ENCODE assay signal across 8 mouse cellular contexts in the genomic region with DNA sequence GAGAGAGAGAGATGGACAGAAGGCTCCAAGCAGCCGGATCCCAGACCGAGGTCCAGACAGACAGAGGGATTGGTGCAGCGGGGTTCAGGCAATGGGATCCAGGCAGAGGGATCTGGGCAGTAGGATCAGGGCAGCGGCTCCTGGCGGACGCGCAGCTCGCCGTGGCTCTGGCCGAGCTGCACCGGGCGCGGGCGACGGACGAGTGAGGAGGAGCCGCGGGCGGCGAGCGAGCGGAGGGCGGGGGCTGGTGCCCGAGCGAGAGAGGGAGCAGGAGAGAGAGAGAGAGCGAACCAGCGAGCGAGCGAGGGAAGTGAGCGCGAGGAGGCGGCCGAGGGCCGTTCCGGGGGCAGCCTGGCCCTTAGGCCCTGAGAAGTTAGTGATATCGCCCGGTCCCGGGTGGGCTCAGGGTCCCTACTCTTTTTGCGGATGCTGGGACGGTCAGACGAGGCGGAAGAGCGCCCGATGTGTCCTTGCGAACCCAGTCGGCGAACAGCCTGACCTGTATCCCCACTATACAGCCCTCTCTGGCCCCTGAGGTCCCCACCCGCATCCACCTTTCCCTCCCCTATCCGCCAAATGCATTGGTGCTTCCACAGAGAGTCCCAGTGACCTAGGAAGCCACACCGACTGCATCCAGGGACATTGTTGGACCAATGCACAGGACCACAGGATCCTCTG. TPM values are rescaled to one million over a fixed set of nuclear protein-coding genes. Genes with fewer than 3 reads are reported as not detected.
DNase-seq lines count a peak whose midpoint lies in the region; ATAC-seq and TF ChIP-seq lines count a peak whose summit lies in the region.

A gene (minus strand): TSS at position 193 of the 678 bp plus-strand sequence.

- 1% methylated on average over 48 of the region's 50 CpGs for WGBS in heart, embryonic 10.5 days
- WGBS in lung, embryonic 14.5 days: under 1% methylated on average over 48 of the region's 50 CpGs

- peak within 1 kb of the TSS; percentile 53 for H3K4me3 ChIP-seq in heart, embryonic 10.5 days
- H3K4me3 ChIP-seq in lung, embryonic 14.5 days (ENCODE audit: low read depth, low read length): peak within 1 kb of the TSS; percentile 31

- H3K9ac ChIP-seq in lung, embryonic 14.5 days: no peak within 1 kb of the TSS; the same call in 1 of the 2 replicates

- H3K27me3 ChIP-seq in heart, embryonic 10.5 days (ENCODE audit: insufficient read depth, poor library complexity, severe bottlenecking): peaks cover 99% of the 10 kb centered on the region
- H3K27me3 ChIP-seq in lung, embryonic 14.5 days (ENCODE audit: insufficient read depth, low read length): peaks cover 45% of the 10 kb centered on the region

- TF ChIP-seq CTCF in lung, embryonic 14.5 days (IDR thresholded peaks at IDR 0.05; ENCODE audit: low read depth): 0 out of 2 replicates have a peak, but pooled peaks have one; percentile 15

- no peak within 1 kb of the TSS; the same call in 1 of the 2 replicates for H3K27ac ChIP-seq in heart, embryonic 10.5 days
- H3K27ac ChIP-seq in lung, embryonic 14.5 days (ENCODE audit: low read depth): no peak within 1 kb of the TSS

- peaks cover 26% of the 10 kb centered on the region for H3K4me1 ChIP-seq in heart, embryonic 10.5 days
- H3K4me1 ChIP-seq in lung, embryonic 14.5 days (ENCODE audit: insufficient read depth): no peaks in the 10 kb centered on the region

- ATAC-seq in lung, embryonic 14.5 days (ENCODE audit: insufficient read depth): peak; percentile 73
- ATAC-seq in activated CD4-positive, CD25-positive, alpha-beta regulatory T cell, adult 4 months: no peak

- H3K36me3 ChIP-seq in heart, embryonic 10.5 days: no peaks in the 10 kb centered on the region
- no peaks in the 10 kb centered on the region for H3K36me3 ChIP-seq in lung, embryonic 14.5 days (ENCODE audit: insufficient read depth)

- DNase-seq in heart, embryonic 10.5 days (ENCODE audit: low spot score): no peak
- DNase-seq in heart, adult 9 months (ENCODE audit: low spot score in 2 of 2): no peak
- peak; percentile 92 to 95 for DNase-seq in cerebellum, postnatal 10 days
- peak; percentile 49 to 62 for DNase-seq in frontal cortex, postnatal 25 days (ENCODE audit: low spot score in 2 of 2)
- DNase-seq in kidney, postnatal 4 days: peak; percentile 61 to 70
- peak; percentile 62 for DNase-seq in lung, embryonic 14.5 days
- DNase-seq in right cerebral cortex, adult 2 months (ENCODE audit: low spot score in 2 of 2): peak; percentile 76 to 78

- peak within 1 kb of the TSS; percentile 64 for H3K4me2 ChIP-seq in lung, embryonic 14.5 days

- H3K9me3 ChIP-seq in heart, embryonic 10.5 days: no peaks in the 10 kb centered on the region
- H3K9me3 ChIP-seq in lung, embryonic 14.5 days (ENCODE audit: low read depth, low read length): no peaks in the 10 kb centered on the region

RNA-seq across cellular contexts. Expression of the gene that starts here (rescaled TPM):
- polyA plus RNA-seq in heart, embryonic 10.5 days (2016; fragmentation: Nextera tagmentation; extraction: Ambion mirVana): 0.16 and 0.63 TPM in 2 replicates
- polyA plus RNA-seq in lung, embryonic 14.5 days (2014; fragmentation: Nextera tagmentation; extraction: Ambion mirVana): 0.30 and 0.32 TPM in 2 replicates
- not detected for polyA plus RNA-seq in activated CD4-positive, CD25-positive, alpha-beta regulatory T cell, adult 4 months (2017; shearing (Covaris generic))

Comparison
In these comparisons a context has a peak if more than half of its experiments do, and no peak if none do; other contexts are left out.
1. Peak in DNase-seq, ATAC-seq, H3K4me3 ChIP-seq and H3K4me2 ChIP-seq in lung, embryonic 14.5 days; RNA of the gene not detected or under 1 TPM.
2. DNase-seq: peak in cerebellum, postnatal 10 days (2 of 2), frontal cortex, postnatal 25 days (2 of 2), kidney, postnatal 4 days (2 of 2) and right cerebral cortex, adult 2 months (2 of 2); none in heart, embryonic 10.5 days (single experiment) and heart, adult 9 months (0 of 2).